Mouse (Mus musculus) frontal cortex, postnatal 25 days (tissue): ENCODE results near the gene Ngfr.
A peak's percentile ranks its signal among the peaks of the same experiment; 100 is the strongest.

Source experiments
- DNase-seq, 2 experiments: peaks; one replicate each; pipeline ENCODE4 v3.0.0; 2022; ENCODE audit warnings: low spot score in 2 of 2

The Ngfr gene

DNA sequence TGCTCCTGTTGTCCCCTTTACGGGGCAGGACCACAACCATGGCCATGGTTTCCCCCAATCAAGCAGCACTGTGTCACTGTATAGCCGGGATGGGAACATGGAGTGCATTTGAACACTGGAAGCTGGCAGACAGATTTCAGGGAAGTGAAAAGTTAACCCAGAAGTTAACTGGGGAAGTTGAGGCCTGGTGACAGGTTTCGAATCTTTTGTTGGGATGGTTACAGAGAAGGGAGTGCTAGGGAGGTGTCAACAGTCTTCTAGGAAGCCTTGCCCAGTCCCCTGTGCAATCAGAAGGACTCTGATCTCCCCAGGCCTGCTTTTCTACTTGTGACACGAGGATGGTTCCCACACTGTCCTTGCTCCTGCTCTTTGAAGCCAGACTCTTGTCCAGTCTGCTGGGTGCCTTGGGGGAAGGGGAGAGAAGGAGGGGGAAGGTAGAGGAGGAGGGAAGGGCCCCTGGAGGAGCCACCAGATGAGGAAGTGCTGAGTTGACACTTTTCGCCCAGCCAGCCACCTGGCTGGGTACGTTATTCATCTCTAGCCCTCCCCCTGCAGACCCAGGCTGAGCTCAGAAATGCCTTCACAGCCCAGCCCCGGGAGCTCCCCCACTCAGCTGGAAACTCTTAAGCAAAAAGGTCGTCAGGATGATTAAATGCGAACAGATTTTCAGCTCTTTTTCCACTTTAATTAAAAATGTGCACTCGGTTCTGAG, 8.1 kb upstream of the Ngfr start:
- no peak for DNase-seq

DNA sequence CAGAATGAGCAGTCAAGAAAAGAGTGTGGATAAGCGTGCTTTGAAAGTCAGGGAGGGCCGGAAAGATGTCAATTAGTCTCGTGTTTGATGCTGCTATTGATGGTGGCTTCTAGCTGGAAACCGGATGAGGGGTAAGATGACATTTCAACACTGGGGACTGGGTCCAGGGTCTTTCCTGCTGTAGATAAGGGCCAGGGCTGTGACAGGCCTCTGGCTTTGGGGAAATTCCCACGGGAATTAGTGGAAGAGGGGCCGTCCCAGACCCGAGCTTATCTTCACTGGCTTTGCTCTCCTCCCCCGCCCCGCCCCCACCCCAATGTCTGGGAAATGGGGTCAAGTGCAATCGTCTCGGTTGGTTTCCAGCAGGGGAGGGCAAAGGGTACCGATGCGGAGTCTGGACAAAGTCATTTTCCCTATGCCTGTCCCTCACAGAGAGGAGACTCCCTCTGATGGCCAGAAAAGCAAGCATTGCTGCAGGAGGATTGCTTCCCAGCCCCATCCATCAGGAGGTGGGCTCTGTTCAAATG, 7.2 kb upstream of the Ngfr start:
- DNase-seq: no peak

DNA sequence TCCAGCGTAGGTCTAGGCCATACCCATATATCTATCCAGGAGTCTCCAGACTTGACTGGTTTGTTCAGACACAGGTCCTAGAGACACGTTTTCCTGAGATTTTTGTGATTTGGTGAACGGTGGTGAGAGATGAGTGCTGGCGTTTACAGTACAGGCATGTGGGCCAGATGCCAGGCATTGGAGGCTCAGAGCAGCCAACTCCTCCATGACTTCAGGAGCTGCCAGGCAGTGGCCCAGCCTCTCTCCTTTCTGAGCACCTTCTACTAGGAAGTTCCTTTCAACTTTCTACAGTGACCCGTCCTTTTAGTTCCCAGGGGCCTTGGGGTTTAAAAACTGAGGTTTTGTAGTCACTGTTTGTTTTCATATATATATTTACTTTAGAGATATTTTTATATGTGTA, 6.0 kb upstream of the Ngfr start:
- no peak for DNase-seq

DNA sequence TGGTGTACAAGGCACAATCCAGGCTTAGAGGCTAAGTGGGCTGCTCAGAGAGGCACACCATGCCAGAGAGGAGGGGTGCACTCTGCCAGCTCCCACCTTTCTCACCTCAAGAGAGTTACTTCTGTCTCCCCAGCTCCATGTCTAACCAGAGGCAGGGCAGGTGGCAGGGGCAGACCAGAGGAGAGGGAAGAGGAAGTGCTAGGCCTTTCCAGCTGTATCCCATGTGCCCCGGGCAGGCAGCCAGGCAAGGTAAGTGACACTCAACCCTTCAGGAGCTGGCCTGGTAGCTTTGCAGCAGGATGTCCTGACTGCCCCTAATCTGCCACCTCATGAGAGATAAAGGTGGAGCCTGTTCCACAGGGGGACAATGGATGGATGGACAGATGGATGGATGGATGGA, 5.2 kb upstream of the Ngfr start:
- no peak for DNase-seq

DNA sequence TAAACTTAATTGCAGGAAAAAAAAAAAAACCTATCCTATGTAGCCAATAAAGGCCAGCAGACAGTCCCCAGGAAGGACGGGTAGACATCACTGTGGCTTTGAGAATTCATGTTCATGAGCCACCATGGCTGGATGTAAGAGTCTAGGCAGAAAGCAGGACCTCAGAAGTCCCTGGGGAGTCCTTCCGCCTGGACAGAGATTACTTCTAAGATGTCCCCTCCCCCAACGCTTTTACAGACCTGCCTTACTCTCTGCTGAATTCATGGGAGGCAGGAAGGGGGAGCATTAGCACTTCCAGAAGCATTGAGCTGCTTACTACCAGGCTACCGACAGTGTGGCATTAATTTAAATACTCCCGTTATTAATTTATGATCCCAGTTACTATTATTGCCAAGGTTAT, 1.7 kb upstream of the Ngfr start:
- no peak for DNase-seq

DNA sequence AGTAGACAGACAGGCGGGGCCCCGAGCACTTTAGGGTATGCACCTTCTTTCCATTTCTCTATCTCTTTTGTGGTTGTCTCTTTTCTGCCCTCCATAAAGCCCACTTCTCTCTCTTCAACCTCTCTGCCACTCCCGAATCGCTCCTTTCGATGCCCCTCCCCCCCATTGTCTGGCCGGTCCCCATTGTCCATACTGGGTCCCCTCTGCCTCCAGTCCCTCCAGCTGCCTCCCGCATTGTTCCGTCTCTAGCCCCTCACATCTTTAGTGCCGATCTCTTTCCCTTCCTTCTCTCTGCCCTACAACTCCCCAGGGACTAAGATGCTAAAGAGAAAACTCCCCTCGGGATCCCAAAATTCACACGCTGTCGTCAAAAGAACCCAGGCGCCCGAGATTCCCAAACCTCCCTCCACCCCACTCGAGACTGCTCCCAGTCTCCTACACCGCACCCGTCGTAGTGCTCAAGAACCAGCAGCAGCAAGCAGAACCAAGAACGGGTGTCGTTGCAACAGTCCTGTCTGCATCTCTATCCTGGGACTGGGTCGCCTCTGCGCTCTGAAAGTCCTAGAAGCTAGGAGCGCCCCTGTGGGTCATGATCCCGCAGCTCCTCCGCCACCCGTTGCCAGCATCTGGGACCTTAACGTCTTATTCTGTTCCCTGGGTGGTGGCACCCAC, 648 bp downstream of the Ngfr start:
- DNase-seq: no peak

DNA sequence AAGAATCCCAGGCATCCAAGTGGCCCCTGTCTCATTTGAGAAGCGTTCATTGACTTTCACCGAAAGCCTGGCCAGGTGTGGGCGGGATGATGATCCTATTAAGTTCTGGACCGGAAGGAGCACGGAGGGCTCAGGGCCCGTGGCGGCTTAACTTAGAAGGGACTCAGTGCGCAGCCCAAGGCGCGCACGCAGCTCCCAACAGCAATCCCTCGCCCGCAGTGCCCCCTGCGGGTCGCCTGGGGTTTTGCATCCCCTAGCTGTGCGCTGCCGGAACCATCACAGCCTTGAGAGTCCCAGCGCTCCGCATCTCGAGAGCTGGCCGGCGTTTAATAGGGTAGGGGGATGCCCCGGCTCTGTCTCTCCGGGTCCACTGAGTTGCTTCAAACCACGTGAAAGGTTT, 1.4 kb downstream of the Ngfr start:
- peak; percentile 66 to 73 for DNase-seq

DNA sequence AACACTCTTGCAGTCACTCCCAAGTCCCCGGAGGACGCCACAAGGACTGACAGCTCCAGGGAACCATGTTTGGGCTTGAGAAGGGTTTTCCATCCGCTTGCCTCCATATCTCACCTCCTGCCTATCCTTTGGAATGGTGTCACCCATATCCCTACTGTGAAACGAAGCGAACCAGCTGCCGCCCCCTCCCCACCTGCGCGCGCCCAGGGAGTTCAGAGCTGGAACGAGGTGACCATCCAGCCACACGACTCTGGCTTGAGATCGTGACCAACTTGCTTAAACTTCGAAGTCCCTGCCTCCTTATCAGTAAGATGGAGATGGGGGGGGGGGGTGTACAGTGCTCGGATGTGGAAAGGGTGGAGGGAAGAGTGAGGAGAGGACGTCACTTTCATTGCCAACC, 1.9 kb downstream of the Ngfr start:
- DNase-seq: no peak

DNA sequence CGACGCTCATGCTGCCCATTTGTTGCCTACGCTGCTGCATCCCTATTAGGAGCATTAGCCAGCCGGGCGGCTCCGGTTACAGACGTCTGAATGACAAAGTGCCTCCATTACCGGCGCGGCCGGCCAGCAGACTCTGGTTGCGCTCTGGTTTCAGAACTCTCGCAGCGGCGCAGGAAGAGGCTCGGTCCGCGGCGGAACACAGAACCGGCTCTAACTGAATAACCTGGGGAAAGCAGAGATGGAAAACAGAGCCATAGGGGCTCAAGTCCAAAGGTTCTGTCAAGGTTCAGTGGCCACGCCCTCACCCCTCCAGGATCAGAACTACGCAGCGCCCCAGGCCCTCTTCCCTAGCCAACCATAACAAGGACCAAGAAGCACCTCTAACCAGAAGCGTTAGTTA, 2.3 kb downstream of the Ngfr start:
- DNase-seq: no peak

DNA sequence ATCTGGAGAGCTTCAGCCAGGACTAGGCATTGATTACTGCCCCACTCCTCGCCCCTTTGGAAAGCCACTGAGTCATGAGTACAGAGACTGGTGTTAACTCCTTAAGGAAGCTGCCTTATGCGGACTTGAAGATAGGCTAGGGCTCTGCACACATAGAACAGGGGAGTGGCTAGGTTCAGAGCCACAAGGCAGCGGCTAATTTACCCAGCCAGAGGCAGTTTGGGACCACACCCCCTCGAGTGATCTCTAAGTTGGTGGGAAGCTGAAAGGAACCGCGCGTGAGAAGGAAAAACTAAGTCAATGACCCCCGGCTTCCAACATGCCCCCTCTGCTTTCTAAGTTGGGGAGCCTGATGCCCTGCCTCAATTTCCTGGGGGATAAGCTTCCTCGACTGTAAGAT, 2.9 kb downstream of the Ngfr start:
- no peak for DNase-seq

DNA sequence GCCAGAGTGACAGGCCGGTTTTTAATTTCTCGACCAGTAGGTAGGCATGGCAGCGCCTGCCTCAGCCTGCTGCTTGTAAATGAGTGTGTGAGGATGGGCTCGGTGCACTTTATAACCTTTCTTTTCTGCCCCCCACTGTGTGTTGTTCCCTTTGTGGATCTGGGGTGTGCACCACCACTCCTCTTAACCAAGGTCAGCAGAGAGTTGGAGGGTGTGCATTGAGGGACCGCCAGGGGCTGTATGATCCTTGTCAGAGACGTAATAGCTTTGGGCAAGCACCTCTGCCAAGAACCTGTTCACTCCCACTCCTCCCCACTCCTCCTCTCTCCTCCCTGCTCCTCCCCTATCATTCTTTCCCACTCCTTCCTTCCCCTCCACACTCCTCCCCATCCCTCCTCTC, 4.1 kb downstream of the Ngfr start:
- DNase-seq: no peak

DNA sequence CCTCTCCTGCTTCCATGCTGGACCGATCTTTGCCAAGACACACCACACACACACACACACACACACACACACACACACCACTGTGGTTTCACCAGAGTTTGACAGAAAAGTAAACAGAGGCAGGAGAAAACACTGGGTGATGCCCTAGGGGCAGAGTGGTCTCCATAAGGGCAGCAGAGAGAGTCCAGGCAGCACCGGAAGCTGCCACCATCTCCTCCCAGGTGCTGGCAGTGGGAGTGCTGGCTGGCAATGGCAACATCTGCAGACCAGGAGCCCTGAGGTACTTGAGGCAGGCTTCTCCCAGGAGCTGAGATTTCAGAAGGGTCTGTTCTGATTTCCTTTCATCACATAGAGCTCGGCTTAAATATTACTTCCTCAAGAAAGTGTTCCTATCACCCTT, 5.3 kb downstream of the Ngfr start:
- no peak for DNase-seq

DNA sequence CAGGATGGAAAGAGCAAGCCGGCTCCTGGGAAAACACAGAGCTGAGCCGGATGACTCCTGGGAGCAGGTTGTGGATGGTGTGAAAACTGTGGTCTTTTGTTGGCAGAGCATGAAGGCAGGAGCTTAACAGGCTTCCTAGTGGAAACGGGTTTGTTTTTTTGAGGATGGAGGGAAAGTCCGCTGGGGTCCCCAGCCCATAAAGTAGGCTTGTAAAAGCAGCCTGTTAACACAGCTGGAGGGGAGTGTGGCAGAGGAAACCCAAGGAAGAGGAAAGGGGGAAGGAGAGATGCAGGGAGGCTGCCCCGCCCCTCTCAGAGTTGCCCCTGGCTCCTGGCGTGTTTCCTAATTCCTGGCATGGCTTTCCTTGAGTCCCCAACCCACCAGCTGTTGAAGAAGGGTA, 8.1 kb downstream of the Ngfr start:
- no peak for DNase-seq

DNA sequence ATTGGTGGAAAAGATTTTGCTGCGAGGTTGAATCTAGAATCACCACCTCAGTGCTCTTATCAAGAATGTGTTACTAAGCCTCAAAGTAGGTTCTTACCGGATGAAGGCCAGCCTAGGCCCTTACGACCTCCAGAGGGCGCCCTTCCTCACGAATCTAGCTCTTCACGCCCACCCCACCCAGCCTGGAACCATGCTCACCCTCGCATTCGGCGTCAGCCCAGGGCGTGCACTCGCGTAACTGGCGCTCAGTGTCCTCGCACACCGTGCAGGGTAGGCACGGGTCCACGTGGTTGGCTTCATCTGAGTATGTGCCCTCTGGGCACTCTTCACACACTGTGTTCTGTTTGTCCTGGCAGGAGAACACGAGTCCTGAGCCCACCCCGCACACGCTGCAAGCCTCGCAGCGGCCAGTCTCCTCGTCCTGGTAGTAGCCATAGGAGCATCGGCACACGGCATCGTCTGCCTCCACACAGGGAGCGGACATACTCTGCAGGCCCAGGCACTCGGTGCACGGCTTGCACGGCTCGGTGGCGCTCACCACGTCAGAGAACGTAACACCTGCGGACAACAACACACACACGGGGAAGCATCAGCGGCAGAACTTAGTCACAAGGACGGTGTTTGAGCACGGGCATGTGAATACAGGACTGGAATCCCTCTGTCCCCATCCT, 9.6 kb downstream of the Ngfr start:
- no peak for DNase-seq

DNA sequence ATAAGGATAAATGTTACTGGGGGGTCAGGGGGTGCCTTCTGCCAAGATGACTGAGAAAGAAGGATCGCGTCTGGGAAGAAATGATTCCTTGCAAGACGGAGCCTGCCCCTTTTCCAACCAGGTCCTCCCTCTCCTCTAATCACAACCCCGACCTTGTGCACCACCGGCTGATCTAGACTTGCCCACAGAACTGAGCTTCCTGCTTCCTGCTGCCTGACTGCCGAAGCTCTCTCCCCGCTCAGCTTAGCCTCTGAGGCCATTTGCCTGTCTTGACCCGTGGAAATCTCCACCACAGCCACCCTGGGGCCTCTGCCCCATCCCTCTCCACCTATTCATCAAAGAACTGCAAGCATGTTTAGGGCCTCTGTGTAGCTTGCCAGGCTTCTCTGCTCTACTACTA, 11.2 kb downstream of the Ngfr start:
- no peak for DNase-seq

DNA sequence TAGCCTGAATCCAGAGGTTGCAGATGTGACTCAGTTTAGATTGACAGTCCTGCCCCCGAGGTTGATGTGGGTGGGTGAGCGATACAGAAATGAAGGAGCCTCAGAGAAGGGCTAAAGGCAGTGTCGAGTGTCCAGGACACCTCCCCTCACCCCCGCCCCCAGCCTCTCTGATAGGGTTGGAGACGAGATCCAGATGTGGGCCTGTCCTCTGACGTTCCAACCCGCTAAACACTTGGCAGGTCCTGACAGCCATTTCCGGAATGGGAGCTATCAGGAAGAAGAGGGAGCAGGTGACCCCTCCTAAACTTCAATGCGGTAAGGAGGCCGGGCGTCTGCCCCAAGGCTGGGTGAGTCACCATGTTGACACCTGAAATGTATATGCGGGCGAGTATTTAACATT, 11.7 kb downstream of the Ngfr start:
- DNase-seq: no peak

DNA sequence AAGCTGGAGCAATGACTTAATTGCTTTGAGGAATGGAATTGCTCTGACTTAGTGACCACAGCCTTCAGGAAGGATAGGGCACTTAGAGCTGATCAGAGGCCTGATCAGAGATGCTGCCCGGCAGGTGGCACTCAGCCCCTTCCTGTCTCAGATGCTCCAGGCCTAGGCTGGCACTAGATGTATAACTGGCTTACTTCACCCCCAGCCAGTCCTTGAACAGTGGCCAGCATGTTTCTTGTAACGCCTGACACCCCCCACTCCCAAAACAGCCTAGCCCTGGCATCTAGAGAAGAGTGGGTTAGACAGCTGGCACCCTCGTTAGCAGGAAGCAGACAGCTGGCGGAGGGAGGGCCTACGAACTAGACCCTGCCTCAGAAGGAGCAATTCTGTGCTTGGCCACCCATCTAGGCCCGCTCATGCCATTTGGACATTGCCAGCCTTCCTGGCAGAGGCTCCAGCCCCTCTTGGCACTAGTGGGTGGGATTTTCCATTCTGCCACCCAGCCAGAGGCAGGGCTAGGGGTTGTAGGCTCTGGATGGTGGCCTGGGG, 12.7 kb downstream of the Ngfr start:
- no peak for DNase-seq

DNA sequence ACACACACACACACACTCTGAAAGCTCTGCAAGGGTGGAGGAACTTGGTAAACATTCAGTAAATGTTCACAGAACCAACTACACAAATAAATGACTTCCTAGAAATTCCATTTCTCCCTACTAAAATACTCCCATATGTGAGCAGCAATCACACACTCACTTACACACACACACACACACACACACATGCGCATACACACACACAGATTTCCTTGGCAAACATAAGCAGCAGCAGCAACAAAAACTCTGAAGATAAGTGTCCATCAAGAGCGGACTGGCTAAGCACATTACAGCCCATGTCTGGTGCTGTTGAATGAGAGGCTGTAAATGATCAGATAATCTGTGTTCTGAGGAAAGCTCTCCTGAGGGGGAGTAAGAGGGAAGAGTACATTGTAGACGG, 15.3 kb downstream of the Ngfr start:
- no peak for DNase-seq

DNA sequence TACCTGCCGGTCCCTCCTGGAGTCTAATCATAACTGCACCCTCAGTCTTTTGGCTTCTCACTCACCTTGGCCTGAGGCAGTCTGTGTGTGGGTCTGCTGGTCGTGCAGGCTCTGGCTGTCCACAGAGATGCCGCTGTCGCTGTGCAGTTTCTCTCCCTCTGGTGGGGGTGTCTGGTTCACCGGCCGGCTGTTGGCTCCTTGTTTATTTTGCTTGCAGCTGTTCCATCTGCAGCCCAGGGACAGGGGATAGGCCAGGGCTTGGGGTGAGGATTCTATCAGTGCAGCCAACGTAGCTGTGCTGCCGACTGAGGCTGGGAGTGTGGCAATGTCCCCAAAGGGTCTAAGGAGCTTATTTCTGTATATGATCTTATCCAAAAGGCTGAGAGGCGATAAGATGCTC, 15.8 kb downstream of the Ngfr start:
- DNase-seq: no peak

DNA sequence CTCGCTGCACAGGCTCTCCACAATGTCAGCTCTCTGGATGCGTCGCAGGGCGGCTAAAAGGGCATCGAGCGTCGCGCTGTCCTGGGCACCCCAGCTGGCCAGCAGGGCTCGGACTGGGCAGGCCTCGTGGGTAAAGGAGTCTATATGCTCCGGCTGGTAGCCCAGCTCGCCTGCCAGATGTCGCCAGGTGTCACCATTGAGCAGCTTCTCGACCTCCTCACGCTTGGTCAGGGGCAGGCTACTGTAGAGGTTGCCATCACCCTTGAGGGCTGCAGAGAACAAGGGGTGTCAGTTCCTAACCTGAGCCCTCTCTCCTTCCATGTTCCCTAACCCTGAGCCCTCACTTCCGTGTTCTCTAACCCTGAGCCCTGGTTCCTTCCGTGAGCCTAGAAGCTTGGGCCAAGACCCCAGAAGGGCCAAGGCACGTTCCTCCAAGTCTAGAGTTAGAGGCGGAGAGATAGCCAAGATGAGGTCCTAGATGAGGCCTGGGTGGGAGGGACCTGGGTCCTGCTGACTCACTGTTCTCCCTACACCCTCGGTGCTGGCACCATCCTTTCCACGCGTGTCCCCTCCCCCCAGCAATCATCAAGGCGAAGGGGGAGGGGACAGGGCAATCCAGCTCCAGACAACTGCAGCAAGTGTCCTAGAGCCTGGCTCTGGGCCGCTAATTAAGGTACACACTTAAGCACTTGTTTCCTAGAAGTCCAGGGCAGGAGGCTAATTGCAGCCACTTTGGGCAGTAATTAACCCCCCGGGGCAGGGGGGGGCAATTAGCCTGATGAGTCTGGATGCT, 16.5 kb downstream of the Ngfr start:
- no peak for DNase-seq

DNA sequence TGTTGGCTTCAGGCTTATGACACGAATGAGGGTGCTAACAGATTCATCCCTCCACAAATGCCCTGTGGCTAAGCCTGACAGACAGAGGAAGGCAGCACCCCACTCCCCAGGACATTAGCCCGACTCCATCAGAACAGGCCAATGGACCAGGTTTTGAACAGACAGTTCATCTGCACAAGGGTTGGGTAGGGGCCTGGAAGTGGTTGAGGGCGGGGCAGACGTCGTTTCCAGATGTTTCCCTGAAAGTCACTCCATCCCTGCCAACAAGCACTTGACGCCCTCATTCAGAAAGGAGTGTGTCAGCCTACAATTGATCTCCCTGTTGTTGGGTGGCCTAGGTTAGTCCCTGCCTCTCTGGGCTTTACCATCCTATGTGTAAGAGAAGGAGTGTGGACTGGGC, 17.6 kb downstream of the Ngfr start:
- DNase-seq: no peak
